Mouse (Mus musculus) ovary, postnatal 14 days (tissue): Measurements from ENCODE around the gene Dixdc1.
A peak's percentile ranks its signal among the peaks of the same experiment; 100 is the strongest.

Experiments
- DNase-seq: peaks from one replicate; pipeline ENCODE4 v3.0.0; 2022; ENCODE audit warnings: low spot score

Dixdc1 gene

DNA sequence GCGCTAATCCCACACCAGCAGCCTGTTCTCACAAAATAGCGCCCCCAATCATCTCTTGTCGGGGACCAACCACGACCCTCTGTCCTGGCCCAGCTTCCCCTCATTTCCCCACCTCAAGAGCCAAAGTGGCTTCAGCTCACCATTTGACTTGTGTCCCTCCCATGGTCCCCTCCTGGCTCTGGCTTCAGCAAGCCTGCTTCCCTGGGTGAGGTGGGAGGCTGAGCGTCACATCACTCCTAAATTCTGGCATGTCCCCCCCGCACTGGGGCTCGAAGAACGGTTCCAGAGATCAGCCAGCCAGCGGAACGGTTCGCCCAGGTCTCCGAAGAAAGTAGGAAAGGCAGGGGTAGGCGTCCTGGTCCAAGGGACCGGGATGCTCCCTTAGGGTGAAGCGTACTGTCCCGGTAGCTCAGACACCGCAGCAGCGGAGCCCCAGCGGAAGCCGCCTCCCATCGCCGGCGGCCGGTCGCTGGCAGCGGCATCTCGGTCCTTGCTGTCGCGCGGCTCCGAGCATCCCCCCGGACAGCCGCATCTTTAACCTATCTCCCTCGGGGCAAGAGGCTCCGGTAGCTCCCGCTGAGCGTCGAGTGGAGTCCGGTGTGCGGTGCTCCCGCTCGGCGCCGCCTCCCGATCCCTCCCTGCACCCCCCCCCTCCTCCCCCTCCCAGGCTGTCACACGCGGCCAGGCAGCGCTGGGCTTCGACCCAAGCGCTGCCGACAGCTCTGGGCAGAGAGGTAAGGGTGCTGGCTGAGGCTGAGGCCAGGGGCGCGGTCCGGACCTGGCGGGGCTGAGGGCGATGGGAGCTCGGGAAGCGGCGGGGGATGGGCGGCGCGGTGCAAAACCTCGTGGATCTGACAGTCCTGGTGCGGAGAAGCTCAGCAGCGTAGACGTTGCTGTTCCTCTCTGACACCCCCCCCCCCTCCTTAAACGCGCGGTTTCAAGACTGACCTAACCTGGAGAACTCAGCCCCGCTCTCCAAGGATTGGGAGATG lies 40.6 kb downstream of the Dixdc1 start:
- no peak for DNase-seq

DNA sequence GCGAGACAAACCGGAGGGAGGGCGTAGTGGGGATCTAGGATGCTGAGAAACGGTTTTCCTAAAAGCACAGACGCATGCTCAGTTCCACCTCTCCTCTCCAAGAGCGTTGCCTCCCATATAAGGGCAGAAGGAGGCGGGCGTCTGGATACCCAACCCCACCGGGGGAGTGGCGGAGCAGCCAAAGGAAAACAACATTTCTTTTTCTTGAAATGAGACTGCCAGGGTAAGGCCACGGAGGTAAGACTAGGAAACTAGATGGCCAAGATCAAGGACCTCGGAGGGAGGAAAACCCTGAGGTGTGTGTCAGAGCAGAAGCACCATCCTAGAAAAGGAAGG lies 41.6 kb downstream of the Dixdc1 start:
- peak; percentile 53 for DNase-seq

GRCm38 (mm10) chr9:50696851-50697705 lies 42.2 kb downstream of the Dixdc1 start:
- DNase-seq = no peak

DNA sequence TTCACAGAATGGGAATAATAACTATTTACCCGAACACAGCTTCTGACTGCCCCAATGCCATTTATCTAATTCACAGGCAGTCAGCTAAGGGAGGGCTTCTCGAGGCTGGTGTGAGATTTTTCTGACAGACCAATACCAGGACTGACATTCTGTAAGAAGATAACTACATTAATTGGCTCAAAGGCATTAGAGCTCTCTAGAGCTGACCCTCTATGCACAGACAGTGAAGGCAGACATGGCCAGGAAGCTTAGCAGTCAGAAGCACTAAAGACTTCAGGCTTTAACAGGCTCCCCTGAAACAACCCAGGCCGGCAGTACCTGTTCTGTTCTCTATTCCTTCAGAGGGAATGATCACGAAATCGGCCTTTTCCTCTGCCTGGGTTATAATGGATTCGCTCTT lies 44.2 kb downstream of the Dixdc1 start:
- no peak for DNase-seq

GRCm38 (mm10) chr9:50693631-50694030 lies 45.7 kb downstream of the Dixdc1 start:
- peak; percentile 22 for DNase-seq

DNA sequence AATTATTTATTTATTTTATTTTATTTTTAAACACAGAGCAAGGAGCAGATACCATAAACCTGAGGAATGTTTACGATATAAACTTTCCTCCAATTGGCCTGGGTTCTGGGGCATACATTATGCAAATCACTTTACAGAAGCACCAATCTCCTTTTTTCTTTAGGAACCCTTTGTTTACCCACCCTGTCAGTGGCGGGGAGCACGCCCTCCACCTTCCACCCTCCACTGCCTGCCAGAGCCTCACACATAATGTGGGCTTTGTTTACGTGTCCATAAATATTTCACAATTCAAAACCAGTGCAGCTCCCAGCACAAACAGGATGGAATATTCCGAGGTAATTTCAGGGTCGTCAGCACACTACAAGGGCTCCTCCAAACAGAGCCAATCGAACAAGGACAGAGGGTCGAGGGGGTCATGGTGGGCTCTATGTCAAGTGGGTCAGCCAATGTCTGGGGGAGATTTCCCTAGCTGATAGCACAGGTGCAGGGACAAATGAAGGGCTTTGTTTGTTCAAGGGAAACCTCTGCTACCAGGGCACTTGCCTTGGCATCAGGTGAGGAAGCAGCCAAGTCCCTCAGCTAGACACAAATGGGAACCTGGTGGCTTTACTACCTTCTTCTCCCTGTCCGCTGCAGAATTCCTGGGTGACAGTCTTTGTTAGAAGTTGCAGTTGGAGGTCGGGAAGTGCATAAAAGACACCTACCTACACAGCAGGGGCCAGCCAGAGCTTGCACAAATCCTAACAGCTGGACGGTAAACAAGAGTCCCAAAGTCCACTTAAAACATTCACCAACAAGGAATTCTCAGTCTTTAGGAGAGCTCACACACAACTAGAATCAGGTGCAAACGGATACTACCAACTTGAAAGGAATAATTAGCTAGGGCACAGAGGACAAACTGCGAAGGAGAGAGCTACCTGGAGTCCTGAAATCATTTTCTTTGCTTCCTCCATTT lies 46.4 kb downstream of the Dixdc1 start:
- no peak for DNase-seq

GRCm38 (mm10) chr9:50686866-50687652 lies 52.3 kb downstream of the Dixdc1 start:
- DNase-seq = no peak

DNA sequence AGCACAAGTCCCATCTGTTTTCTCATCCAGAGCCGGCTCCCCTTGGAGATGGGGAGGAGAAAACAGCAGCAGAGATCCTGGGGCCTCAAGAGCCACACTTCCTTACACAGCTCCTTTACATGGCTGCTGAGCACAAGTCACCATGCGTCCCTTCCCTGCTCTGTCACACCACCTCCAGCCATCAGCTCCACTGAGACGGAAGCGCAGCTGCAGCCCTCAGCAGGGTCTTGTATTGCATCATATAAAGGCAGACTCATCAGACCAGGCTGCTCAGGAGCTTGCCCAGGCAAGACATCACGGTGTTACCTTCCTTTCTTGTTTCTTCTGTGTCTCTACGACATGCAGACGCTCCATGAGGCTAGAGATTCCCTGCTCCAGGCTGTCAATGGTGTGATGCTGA lies 57.6 kb downstream of the Dixdc1 start:
- no peak for DNase-seq

DNA sequence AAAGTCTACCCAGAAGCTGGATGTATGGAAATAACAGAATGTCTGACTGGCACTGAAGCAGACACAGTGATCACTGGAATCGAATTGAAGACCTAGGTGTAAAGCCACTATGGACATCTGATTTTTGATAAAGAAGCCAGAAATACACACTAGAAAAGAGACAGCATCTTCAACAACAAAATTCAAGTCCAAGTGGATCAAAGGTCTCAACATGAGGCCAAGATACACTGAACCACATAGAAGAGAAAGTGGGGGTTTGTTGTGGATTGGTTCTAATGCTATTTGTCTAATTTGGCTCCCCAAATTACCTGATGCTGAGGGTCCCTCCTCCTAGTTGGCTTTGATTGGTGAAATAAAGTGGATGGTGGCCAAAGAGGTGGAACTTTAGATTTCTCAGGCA lies 59.9 kb downstream of the Dixdc1 start:
- DNase-seq = no peak

DNA sequence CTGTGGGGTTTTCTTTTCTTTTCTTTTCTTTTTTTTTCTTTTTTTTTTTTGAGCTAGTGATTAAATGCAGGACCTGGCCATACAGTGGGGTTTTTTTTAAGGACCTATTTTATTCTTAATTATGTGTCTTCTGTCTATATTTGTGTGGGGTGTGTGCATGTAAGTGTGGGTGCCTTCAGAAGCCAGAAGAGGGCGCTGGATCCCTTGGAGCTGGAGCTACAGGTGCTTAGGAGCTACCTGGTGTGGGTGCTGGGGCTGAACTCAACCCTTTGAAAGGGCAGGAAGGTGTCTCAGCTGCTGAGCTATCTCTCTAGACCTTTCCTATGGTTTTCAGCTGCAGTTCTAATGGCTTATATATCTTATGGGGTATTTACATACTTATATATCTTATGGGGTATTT lies 64.5 kb downstream of the Dixdc1 start:
- DNase-seq = no peak

DNA sequence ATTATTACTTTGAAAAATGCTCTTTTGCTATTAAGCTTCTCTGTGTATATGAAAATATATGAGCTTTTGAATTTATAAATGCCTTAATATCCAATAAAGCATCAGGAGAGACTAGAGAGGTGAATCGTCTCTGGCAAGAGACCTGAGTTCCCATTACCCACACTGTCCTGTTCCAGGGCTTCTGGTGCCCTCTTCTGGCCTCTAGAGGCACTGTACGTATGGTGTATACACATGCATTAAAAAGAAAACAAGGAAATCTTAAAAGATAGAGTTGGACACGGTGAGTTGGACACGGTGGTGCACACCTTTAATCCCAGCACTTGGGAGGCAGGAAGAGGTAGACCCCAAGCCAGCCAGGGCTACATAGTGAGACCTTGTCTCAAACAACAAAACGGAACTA lies 68.6 kb downstream of the Dixdc1 start:
- peak; percentile 27 for DNase-seq

DNA sequence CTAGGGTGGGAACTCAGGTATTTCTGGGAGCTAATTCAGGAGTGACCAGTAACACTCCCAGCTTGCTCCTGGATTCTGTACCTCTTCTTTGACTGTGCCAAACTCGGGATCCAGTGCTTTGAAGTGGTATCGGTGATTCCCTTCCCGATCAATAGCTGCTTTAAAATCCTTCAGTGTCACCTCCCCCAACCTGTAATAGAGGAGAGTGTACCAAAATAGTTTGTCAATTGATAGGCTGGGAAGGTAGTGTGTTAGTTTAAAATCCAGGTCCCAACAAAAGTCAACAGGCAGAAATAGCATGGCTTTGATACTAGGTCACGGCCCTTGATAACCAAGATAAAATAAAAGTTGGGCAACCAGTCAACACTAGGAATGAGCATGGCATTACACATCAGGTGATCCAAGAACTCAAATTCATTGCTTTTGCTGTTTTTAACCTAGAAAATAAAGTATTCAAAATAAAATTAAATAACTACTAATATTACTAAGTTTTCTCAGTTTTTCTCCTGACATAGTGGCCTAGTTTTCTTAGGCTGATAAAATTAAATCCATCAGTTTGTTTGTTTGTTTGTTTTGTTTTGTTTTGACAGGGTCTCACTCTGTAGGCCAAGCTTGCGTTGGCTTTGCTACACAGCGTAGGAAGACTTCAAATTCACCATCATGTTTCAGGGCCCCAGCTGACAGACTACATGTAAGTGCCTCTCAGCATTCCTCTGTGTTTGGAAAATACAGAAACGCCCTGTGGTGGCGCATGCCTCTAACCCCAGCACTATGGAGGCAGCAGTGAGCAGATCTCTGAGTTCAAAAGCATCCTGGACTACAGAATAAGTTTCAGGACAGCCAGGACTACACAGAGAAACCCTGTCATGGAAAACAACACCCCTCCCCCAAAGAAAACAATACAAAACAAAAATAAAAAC lies 71.5 kb downstream of the Dixdc1 start:
- DNase-seq = no peak

DNA sequence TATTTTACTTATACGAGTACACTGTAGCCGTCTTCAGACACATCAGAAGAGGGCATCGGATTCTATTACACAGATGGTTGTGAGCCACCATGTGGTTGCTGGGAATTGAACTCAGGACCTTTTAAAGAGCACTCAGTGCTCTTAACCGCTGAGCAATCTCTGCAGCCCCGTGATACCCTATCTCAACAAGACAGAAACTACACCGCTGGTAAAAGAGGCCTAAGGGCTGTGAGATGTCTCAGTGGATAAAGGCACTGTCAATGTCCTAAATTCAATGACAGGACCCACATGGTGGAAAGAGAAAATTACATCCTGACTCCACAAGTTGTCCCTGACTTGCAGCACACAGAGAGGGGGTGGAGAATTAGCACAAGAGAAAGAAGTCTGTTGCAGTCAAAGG lies 72.9 kb downstream of the Dixdc1 start:
- no peak for DNase-seq

DNA sequence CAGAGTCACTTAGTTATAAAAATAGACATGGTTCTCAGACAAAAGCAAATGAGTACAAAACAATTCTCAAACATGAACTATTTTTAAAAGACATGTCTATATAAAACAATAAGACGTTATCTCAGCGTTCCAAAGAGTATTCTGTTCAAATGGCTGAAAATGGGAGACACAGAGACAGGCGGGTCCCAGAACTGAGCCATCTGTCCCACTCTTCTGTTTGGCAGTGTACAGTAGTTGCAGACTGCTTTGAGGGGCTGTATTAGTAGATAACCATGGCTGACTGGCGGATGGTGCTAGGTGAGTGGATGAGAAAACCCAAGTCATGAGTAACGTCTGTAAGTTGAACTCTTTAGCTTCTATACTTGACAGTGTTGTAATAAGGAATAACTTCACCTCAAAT lies 74.5 kb downstream of the Dixdc1 start:
- no peak for DNase-seq

- DNase-seq = no peak
Observed at GRCm38 (mm10) chr9:50660431-50660830, 78.9 kb downstream of the Dixdc1 start.

GRCm38 (mm10) chr9:50659392-50660217 lies 79.7 kb downstream of the Dixdc1 start, which contains the start of gene Dlat:
Dlat (minus strand) TSS chr9:50659780.
- DNase-seq = peak; percentile 79

DNA sequence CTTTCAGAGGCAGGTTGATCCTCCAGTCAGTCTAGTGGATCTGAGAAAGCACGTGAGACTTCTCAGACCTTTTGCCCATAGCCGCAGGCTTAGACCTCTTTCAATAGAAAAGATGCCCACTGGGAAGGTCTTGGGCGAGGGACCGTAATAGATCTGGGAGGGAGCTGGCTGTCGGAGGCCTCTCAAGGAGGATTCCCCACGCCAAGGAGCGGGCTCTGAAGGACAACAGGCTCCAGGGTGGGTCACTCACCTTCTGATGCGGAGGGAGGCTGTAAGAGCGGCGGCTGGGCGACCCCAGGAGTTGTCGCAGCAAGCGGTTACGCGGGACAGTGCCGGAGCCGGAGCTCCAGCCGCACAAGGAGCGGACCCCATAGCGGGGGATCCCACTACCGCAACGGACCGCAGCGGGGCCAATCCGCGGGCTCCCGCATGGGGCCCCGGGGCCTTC lies 80.4 kb downstream of the Dixdc1 start:
- DNase-seq = no peak

- DNase-seq = no peak
Observed at GRCm38 (mm10) chr9:50658391-50658790, 80.9 kb downstream of the Dixdc1 start.

GRCm38 (mm10) chr9:50650503-50650902 lies 88.8 kb downstream of the Dixdc1 start:
- no peak for DNase-seq
